Mouse (Mus musculus): Measurements from ENCODE around the gene Gm6803. TPM values are rescaled to one million over a fixed set of nuclear protein-coding genes. Genes with fewer than 3 reads are reported as not detected.

The Gm6803 gene
- not detected for polyA plus RNA-seq (2012; fragmentation: generic; extraction: Trizol)

DNA sequence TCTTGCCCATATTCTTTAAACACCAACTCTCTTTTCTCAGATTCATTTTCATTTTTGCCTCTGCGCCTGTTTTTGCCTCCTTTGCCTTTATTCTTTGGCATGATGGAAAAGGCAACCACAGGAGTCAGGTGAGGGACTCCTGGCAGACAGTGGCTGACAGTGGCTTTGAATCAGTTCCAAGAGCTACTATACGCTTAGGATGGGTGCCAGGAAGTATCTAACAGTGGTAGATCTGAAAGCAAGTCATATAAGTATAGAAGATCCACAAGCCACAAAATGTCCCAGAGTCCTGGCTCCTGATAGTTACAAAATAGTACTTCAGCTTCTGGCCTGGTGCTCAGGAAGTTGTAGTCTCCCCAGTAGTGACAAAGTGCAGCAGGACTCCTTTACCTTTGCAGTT is at the start of gene Gm6803:
Gene Gm6803, minus strand, starts transcription at position 101 of the 400 bp plus-strand sequence.

DNA sequence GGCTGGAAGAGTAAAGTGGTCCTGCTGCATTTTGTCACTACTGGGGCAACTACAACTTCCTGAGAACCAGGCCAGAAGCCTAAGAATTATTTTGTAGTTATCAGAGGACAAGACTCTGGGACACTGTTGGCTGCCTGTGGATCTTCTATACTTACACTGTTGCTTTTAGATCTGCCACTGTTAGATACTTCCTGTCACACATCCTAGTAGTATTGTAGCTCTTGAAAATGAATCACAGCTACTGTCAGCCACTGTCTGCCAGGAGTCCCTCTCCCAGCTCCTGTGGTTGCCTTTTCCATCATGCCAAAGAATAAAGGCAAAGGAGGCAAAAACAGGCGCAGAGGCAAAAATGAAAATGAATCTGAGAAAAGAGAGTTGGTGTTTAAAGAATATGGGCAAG is 8.1 kb upstream of the Gm6803 start, which contains the start of gene Gm2056:
Gene Gm2056, plus strand, starts transcription at position 301 of the 400 bp plus-strand sequence.

DNA sequence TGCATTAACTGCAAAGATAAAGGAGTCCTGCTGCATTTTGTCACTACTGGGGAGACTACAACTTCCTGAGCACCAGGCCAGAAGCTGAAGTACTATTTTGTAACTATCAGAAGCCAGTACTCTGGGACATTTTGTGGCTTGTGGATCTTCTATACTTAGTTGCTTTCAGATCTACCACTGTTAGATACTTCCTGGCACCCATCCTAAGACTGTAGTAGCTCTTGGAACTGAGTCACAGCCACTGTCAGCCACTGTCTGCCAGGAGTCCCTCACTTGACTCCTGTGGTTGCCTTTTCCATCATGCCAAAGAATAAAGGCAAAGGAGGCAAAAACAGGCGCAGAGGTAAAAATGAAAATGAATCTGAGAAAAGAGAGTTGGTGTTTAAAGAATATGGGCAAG is 7.0 kb downstream of the Gm6803 start, which contains the start of gene Gm2075:
Gene Gm2075, plus strand, starts transcription at position 301 of the 400 bp plus-strand sequence.

Other genes with a start within 250 kb of the Gm6803 start
- gene Gm21319, start 243.0 kb downstream of the Gm6803 start, polyA plus RNA-seq (2012; fragmentation: generic; extraction: Trizol): not detected
- gene Gm21936, start 223.3 kb downstream of the Gm6803 start, polyA plus RNA-seq (2012; fragmentation: generic; extraction: Trizol): not detected
- not detected for gene BB287469, start 202.2 kb downstream of the Gm6803 start, polyA plus RNA-seq (2012; fragmentation: generic; extraction: Trizol)
- gene Gm2001, start 176.4 kb downstream of the Gm6803 start, polyA plus RNA-seq (2012; fragmentation: generic; extraction: Trizol): not detected
- not detected for gene Gm2016, start 144.7 kb downstream of the Gm6803 start, polyA plus RNA-seq (2012; fragmentation: generic; extraction: Trizol)
- not detected for gene Gm2022, start 123.4 kb downstream of the Gm6803 start, polyA plus RNA-seq (2012; fragmentation: generic; extraction: Trizol)
- gene Gm2035, start 98.9 kb downstream of the Gm6803 start, polyA plus RNA-seq (2012; fragmentation: generic; extraction: Trizol): not detected
- under 1 TPM in 1 of 2 experiments, not detected in 1; 0.04 TPM for gene Gm2042, start 64.7 kb downstream of the Gm6803 start, polyA plus RNA-seq (2012; fragmentation: generic; extraction: Trizol)
- not detected for gene Gm2075, start 6.9 kb downstream of the Gm6803 start, polyA plus RNA-seq (2012; fragmentation: generic; extraction: Trizol)
- gene Gm2056, start 8.2 kb upstream of the Gm6803 start, polyA plus RNA-seq (2012; fragmentation: generic; extraction: Trizol): not detected
- gene Gm16368, start 64.9 kb upstream of the Gm6803 start, polyA plus RNA-seq (2012; fragmentation: generic; extraction: Trizol): not detected
- not detected for gene Gm10436, start 163.3 kb upstream of the Gm6803 start, polyA plus RNA-seq (2012; fragmentation: generic; extraction: Trizol)
- gene Gm8332, start 231.3 kb upstream of the Gm6803 start, polyA plus RNA-seq (2012; fragmentation: generic; extraction: Trizol): not detected

Data from C3H10T1/2 (cell line).